Mouse (Mus musculus) liver, adult (tissue): ENCODE data around the gene Gm21988.
A peak's percentile ranks its signal among the peaks of the same experiment; 100 is the strongest.

ENCODE experiments used
- GATA4 ChIP-seq: IDR thresholded peaks from 2 replicates; pipeline ENCODE4 v1.6.1; 2014; ENCODE audit warnings: mild to moderate bottlenecking, low read length; ENCODE audit not compliant: insufficient replicate concordance

Gene Gm21988

DNA sequence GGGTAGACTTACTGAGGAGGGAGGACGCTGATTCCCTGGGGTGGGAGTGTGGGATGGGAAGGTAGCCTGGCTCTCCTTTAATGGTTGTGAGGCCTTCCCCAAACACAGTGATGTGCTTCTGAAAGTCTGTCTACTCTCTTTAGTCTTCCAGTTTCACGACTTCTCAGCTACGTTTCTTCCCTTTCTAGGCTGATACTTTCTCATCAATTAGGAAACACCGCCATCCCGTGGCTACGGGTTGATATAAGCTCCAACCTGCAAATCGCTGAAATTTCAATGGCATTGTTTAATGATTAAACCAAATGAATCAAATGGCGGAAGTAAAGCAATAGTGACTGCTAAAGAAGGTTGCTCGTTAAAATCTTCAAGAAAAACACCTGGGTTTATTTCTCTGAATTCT, 26.7 kb downstream of the Gm21988 start:
- TF ChIP-seq GATA4: no peak

DNA sequence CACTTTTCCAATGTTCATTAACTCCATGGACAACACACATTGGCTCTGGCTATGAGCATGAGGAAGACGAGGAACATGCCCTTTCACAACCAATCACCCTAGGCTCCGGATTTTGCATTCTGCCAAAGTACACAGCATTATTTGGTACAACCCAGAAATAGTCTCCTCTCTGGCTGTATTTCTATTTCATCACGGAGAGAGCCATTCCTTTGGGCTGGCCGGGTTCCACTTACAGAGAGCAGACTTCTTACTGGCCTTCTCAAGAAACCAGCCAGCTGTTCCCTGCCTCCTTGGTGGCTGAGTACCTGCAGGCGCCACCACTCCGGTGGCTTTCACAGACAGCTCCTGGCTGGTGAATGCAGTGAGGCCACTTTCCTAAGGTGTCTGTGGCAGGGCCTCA, 27.2 kb downstream of the Gm21988 start, which contains the start of gene Slc16a11:
Gene Slc16a11 (plus strand): TSS at position 330 of the 400 bp plus-strand sequence.
- no peak for TF ChIP-seq GATA4

GRCm38 (mm10) chr11:70211972-70212371, 27.7 kb downstream of the Gm21988 start:
- TF ChIP-seq GATA4: no peak

DNA sequence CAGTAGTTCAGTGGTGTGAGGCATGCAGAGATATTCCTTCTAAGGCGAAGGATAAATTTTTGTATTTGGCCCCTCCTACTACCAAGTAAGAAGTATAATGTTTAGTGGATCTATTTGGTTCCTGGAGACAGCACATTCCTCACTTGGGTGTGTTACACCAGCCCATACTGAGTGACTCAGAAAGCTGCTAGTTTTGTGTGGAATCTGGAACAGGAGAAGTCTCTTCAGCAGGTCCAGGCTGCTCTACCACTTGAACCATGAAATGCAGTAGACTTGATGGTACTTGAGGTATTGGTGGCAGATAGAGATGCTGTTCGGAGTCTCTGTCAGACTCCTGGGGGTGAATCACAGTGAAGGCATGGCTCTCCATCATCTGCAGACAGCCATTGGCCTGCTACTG, 28.9 kb downstream of the Gm21988 start:
- TF ChIP-seq GATA4: no peak

DNA sequence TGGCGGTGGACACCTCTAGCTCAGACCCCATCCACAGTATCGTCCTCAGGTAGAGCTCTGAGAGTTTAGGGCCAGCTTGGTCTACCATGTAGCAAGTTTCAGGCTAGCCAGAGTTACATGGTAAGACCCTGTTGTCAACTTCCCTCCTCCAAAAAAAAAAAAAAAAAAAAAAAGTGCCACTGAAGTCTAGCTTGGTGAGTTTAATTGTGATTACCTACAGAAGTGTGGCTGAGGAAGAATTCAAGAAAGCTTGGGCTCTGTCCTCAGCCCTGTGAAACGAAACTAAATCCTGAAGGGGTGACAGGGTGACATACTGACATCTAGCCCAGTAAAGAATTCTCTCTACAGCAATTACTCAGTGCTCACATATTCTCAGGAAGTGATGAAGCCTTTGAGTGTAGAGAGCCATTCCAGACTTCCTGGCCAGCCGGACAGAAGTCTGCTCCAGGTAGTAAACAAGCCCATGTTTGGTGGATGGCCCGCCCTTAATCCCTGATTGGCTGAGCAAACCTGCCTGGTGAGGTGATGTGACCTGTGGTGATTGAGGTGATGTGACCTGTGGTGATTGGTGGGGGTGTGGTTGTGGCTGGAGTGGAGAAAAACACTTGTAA, 30.7 kb downstream of the Gm21988 start:
- TF ChIP-seq GATA4: no peak

DNA sequence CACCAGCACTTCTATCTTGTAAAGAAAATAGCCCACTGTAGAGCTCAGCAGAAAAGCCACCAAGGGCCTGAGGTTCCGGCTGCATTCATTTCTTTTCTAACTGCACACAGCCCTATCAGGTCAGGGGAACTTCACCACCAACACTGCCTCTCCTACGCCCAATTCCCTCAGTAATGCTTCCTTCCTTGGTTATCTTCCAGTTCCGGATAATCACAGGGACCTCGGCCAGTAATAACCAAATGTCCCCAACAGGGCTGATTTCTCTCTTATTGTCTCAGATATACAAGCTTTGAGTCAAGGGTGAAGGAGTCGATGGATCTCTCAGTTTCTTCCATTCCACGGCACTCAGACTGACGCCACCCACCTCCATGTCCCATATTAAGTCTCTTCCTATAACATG, 32.3 kb downstream of the Gm21988 start:
- peak; percentile 72; the same call in 1 of the 2 replicates for TF ChIP-seq GATA4

DNA sequence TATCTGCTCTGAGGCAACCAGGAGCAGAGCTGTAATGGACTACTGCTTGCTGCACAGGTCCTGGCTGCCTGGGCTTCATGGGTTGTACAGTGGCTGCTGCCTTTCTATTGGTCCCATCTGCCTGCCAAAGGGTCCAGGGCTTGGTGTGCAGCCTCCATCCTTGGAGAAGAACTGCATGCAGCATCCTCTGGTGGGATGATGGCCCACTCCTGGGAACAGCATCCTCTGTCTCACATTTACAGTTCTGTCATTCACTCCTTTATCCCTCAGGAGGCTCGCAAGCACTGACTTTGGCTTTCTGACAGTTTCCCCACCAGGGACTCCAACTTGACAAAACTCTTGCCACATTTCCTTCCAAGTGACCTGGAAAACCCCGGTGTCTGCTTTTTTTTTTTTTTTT, 32.8 kb downstream of the Gm21988 start:
- no peak for TF ChIP-seq GATA4

DNA sequence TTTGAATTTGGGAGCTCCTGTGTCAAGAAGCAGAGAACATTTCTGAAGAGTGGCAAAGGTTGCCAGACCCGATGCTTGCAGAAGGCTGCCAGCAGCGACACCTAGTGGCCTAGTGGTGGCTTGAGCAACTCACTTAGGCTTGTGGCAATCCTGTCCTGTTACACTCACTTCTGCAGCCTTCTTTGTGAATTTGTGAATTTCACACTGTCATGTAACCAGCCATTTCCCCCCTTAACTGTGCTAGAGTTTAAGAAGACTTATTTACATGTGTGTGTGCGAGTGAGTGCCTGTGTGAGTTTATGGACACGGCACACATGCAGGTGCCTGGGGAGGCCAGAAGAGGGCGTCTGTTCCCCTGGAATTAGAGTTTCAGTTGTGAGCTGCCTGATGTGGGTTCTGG, 37.9 kb downstream of the Gm21988 start:
- TF ChIP-seq GATA4: no peak

DNA sequence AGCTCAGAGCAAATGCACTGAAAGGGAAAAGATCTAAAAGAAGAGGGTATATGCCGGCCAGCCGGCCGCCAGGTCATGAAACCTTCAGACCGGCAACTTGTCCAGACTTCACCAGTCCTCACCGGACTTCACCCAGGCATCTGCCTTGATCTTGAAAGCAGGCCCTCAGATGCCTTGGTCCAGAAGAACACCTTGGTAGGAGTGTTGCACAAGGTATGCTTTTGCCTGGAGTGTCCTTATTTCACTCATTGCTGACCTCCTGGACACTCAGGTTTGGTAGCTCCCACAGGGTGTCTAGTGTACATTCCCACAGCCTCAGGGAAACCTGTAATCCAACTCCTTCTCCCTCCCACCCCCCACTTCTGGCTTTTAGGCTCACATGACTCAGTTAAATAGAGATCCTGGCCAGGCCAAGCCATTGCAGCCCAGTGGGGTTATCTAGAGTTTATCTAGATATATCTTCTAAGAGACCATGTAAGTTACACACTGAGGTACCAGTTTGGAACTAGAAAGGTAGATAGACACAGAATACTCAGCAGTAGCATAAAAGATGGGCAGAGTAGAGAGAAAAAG, 39.5 kb downstream of the Gm21988 start:
- no peak for TF ChIP-seq GATA4

GRCm38 (mm10) chr11:70199107-70199506, 40.5 kb downstream of the Gm21988 start:
- TF ChIP-seq GATA4: no peak

- TF ChIP-seq GATA4: no peak
Observed at GRCm38 (mm10) chr11:70198332-70198731, 41.3 kb downstream of the Gm21988 start.

- no peak for TF ChIP-seq GATA4
Observed at GRCm38 (mm10) chr11:70193354-70194285, 46.0 kb downstream of the Gm21988 start.

DNA sequence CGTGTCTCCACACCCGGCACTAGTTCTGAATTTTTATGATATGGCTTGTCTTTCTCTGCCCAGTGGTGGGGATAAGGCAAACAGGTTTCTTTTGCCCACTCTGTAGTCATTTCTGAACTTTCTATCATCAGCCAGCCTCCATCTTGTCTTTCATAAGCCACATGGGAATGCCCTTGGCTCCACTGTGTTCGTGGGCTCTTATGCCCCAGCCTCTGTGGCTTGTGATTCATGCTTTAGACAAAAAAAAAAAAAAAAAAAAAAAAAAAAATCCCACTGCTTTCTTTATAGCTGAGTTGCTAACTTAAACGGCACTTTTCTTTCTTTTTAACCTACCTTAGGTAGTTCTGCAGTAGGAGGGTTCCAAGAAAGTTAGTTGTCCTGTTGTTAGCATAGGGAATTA, 47.5 kb downstream of the Gm21988 start:
- TF ChIP-seq GATA4: no peak

DNA sequence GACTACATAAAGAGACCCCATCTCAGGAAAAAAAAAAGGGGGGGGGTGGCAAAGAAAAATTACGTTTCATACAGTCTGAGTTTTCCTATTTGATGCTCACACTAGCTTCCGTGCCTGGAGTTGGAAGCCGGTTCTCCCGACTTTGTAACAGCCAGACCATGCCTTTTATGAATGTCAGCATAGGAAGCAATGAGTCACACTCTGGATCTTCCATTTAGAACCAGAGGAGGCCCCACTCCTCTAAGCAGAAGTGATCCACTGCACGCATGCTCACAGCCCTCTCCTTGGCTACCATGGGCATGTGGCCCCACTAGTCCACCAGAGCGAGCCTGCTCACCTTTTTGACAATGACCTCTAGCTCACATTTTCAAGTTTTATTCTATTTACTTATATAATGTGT, 48.4 kb downstream of the Gm21988 start:
- no peak for TF ChIP-seq GATA4

DNA sequence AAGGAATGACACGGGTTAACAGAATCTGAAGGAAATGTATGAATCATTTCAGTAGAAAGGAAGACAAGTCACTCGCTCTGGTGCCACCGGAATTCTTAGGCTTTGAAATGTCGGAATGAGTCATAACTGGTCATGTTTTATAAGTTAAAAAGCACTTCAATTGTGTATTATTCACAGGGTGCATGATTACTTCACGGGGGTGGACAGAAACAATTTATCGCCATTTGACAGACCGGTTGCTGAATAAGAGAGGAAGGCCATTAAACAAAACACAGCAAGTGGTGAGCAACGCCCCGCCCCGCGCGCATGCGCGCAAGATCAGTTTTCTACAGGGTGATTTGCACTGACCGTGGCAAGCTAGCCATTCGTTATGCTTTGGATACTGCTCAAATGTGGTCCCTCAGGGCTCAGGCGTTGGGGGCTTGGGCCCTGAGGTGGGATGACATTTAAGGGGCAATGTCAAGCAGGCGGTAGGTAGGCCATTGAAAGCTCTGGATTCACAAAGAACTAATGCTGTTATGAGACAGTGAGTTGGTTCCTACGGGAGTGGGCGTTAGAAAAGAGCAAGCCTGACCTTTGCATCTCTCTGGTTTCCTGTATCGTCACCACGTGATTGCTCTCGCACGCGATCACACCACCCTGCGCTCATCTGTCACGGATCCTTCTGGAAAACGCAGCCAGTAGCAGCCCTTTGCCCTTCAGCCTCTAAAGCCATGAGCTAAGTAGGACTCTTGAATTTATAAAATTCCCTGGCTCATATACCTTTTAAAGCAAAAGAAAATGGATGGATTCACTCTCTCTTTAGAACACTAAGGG, 50.1 kb downstream of the Gm21988 start:
- no peak for TF ChIP-seq GATA4
